Mouse (Mus musculus) left cerebral cortex, postnatal 4 days (tissue): ENCODE measurements at regions not wholly inside any gene's neighbourhood (a gene's known extent, or its start where the extent isn't known, plus 50 kb on each side); places are given as distances from the start of the nearest gene placed in this dataset.

Source experiments
- DNase-seq: peaks from one replicate; pipeline ENCODE4 v3.0.0-alpha.2; 2022
- intact Hi-C: fragments of 180-260 bp; cut with DNase I; formaldehyde crosslinking; loops from one replicate; pipeline ENCODE4 v1.15.1; 2025

DNA sequence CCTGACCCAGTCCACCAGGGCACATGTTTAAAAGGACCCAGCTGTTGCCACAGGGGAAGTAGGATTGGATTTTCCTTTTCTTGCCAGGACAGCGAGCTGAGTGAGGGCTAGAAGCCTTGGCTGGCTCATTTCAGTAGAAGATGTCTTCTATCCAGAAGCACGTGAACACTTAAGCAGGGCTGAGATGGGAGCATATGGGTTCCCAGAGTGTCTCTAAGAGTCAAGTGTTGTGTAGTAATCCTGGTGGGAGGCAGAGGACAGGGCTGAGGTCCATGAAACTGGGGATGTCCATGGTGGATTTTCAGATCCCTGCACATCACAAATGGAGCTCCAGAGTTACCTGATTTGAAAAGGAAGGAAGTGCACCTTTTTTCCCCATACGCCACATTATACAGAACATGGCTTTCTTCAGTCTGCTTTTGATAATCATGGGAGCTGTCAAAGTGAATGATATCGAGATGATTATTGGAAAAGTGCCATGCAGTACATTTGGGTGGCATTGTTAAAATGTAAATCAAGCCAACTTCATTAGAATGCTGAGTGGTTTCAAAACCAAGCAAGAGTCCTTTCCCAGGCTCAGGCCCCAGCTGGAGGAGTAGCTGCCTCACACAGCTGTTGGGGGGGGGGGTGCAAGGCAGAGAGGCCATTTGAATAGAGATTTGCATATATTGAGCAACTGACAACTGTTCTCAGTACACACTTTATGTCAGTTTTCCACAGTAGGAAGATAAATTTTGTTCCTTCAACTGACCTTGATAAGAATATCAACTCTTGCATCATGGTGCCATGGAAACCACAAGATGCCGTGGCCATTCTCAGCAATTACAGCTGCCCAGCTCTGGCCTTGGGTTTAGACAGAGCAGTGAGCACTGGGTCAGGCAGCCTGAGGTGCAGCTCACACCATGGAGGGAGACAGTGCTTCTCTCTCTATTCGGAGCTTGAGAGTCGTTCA, 81.7 kb downstream of the Slc35b3 start:
- DNase-seq: no peak

DNA sequence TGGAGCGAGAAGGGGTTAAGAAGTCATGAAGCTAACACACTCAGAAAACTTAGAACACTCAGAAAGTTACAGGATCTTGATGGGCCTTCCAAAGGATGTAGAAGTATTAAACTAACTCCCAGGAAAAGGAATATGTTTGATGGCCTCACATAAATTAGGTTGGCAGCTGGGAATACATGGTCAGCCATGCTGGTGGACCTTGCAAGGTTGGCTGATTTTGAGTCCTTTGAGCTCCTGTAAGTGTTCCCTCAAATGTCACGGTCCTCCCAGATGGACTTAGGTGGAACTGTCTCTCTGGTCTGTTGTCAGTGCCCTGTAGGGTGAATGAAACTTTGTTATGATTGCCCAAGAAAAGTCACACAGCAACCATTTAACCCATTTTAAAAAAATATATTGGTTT, 84.8 kb downstream of the Slc35b3 start:
- intact Hi-C loops: no loop called here

More for the DNA sequence above, 81.7 kb downstream of the Slc35b3 start:
- intact Hi-C loops: no loop called here

GRCm38 (mm10) chr13:38864002-38864401, 96.7 kb downstream of the Slc35b3 start:
- intact Hi-C loops: no loop called here
- no peak for DNase-seq

More for the DNA sequence above, 84.8 kb downstream of the Slc35b3 start:
- no peak for DNase-seq

- no peak for DNase-seq
- intact Hi-C loops: no loop called here
Observed at GRCm38 (mm10) chr13:38855742-38856141, 104.9 kb downstream of the Slc35b3 start.

- intact Hi-C loops: no loop called here
- DNase-seq: no peak
Observed at GRCm38 (mm10) chr13:38854986-38855385, 105.7 kb downstream of the Slc35b3 start.

GRCm38 (mm10) chr13:38852868-38853267, 107.8 kb downstream of the Slc35b3 start:
- no peak for DNase-seq
- intact Hi-C loops: no loop called here

DNA sequence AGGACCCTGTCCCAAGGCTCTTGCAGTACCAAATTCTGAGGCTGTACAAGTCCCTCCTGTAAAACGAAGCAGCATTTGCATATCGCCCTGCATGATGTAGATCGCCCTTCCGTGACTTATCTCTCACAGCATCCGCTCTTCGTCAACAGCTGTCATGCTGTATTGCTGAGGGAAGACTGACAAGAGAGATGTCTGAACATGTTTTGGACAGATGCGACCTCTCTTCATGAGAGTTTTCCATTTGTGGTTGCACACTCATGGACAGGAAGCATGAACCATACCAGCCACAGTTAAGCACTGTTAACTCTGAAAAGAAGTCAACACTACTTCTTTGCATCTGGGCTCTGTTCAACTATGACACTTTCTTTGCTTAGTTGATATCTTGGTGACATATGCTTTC, 108.9 kb downstream of the Slc35b3 start:
- intact Hi-C loops: no loop called here
- no peak for DNase-seq

- intact Hi-C loops: no loop called here
- DNase-seq: no peak
Observed at GRCm38 (mm10) chr13:38838231-38838630, 122.4 kb downstream of the Slc35b3 start.

DNA sequence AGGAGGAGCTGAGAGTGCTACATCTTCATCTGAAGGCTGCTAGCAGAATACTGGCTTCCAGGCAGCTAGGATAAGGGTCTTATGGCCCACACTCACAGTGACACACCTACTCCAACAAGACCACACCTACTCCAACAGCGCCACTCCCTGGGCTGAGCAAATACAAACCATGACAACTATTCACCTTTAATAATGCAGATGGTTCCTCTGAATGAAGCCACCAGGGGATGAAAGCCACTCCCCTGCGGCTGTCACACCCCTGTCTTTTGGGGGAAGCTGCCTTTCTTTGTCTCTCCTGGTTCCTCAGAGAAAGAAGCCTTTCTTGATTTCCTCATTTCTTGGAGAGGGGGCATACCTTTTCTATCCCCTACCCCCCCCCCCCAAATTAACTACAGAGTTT, 135.0 kb downstream of the Slc35b3 start:
- intact Hi-C loops: no loop called here
- no peak for DNase-seq

DNA sequence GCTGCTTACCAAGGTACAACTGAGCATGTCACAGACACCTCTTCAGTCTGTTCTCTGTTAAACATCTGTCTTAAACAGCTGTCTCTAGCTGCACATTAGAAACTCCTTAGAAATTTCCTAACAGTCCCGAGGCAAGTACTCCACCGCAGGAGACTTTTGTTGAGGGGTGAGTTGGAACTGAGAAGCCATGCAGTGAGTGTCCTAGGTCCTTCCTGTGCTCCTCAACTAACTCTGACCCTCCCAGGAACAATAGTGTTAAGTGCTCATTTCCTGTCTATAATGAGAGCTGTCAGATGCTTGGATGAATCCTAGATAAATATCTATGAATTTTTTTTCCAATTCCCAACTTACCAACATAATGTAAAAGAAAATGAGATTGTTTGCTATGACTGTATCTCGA, 141.1 kb downstream of the Slc35b3 start:
- intact Hi-C loops: no loop called here
- no peak for DNase-seq

DNA sequence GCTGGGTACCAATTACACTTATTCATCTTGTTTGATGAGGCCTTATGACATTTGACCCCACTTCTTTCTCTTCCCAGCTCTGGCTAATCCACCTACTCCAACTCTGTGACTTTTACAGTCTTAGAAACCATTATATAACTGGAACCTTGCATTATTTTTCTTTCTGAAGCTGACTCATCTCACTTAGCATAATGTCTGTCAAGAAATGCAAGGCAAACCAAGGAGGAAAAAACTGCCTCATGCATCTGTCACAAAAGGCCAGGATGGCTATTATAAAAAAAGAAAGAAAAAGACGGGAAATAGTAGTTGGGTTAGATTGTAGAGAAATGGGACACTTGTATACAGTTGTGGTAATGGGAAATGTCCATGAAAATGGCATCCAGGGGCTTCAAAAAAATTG, 141.9 kb downstream of the Slc35b3 start:
- intact Hi-C loops: no loop called here
- DNase-seq: no peak

GRCm38 (mm10) chr13:38816296-38816695, 144.4 kb downstream of the Slc35b3 start:
- intact Hi-C loops: no loop called here
- DNase-seq: peak; percentile 4

DNA sequence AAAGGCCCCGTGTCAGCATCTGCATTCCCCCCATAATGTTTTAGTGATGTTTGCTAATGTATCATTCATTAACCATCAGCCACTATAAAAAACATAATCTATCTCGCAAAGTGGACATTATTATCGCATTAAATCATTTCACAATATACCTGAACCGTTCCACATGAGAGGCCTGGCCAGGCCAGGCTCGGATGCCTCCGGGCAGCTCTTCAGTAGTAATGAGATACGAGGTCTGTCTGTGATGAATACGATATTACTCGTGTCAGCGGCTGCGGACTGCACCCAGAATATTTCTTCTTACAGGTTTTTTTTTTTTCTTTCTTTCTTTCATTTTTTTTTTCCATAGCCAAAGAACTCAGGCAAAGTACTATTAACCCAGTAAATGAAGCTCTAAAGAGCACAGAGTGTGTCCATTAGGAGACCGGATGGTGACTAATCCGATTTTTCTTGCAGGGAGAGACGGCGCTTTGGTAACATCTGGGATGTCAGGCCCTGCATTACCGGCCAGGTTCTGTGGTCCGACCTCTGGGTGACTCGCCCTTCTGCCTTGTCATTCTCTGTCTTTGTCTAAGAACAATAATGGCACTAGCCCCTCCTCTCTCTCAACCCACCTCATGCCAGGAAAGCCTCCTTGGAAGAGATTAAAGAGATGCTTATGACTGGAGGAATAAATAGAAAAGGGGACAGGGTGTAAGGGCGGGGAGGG, 145.5 kb downstream of the Slc35b3 start:
- intact Hi-C loops: no loop called here

GRCm38 (mm10) chr13:38798514-38798913, 139.7 kb upstream of the Eef1e1 start:
- DNase-seq: no peak
- intact Hi-C loops: no loop called here

More for the DNA sequence above, 145.5 kb downstream of the Slc35b3 start:
- no peak for DNase-seq

DNA sequence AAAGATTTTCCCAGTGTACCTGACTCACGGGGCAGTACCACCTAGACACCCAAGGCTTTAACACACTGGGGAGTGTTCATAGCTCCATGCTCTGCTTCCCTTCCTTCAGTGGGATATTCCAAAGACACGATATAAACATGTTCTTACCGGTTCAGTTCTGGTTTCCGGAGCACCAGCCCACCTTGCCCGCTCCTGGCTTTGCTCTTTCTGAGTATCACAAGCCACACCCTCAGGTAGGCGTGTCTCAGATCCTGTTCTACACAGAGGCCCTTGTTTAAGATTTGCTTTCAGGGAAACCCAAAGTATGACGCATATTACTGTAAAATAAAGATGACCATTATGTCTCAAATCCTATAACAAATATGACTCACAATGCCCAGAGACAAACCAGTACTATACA, 134.6 kb upstream of the Eef1e1 start:
- DNase-seq: no peak
- intact Hi-C loops: no loop called here

DNA sequence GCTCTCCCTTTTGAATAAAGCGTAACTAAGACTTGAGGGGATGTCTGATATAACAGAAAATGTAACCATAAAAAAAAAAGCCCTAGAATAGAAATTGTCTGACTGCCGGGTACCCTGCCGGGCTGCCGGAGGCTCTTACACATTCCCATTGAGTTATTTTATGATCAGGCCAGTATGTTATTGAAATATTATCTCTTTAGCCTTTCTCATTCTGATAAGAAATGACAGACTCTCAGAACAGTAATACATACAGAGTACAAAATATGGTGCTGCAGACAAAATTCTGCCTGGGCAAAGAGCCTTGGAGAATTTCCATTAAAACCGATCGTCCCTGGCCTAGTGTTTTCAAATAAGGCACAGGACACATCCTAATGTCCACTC, 121.8 kb upstream of the Eef1e1 start:
- intact Hi-C loops: no loop called here
- DNase-seq: no peak

GRCm38 (mm10) chr13:38779984-38780629, 121.2 kb upstream of the Eef1e1 start:
- DNase-seq: no peak

DNA sequence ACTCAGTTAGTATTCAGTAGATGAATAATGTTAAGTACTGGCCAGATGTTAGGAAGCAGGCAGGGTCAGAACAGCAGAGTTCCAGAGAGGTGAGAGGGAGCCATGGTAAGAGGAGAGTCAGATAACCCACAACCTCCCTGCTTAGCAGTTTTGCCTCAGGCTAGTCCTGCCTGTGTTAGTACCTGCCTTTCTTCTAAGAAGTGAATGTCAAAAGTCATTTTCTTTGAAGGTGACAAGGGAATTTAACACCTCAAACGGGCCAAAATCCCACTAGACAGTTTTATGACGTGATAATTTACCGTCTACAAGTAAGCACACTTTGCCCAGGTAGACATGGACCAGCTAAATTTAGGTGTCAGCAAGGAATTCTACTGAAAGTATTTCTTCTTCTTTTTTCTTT, 117.7 kb upstream of the Eef1e1 start:
- DNase-seq: no peak
- intact Hi-C loops: no loop called here

More at GRCm38 (mm10) chr13:38779984-38780629, 121.2 kb upstream of the Eef1e1 start:
- intact Hi-C loops: no loop called here

- intact Hi-C loops: no loop called here
- no peak for DNase-seq
Observed at GRCm38 (mm10) chr13:38772996-38773395, 114.1 kb upstream of the Eef1e1 start.

- DNase-seq: peak; percentile 39
- intact Hi-C loops: no loop called here
Observed at GRCm38 (mm10) chr13:38766133-38766532, 107.3 kb upstream of the Eef1e1 start.

DNA sequence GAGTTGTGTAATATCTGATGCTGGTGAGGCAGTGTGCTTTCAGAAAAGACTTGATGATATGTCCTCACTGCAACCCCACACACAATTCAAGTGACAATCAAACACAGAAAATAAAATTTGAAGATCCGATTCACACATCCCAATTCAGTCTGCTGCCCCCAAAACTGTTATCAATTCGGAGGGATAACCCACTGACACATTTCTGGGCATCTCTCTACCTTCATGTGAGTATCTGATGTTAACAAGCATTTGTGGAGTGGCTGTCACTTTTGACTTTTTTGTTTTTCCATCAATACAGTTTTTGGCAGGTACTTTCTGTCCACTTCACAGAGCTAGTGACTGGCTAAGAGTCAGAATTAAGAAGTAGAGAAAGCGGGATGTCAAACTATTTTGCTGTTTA, 101.4 kb upstream of the Eef1e1 start:
- intact Hi-C loops: no loop called here

More for the DNA sequence above, 101.4 kb upstream of the Eef1e1 start:
- DNase-seq: no peak
